Mouse (Mus musculus) embryonic fibroblast, embryonic 13.5 days (primary cell): ENCODE measurements around the gene Pip4k2a.

Experiments
- CTCF ChIP-seq: IDR thresholded peaks from 2 replicates; pipeline ENCODE4 v1.5.1; 2011; ENCODE audit warnings: mild to moderate bottlenecking, control low read depth, low read length, moderate library complexity, borderline replicate concordance; ENCODE audit not compliant: insufficient read depth
- POLR2A ChIP-seq: IDR thresholded peaks from 2 replicates; pipeline ENCODE4 v1.6.1; 2011; ENCODE audit warnings: low read depth, mild to moderate bottlenecking, control low read depth, low read length, moderate library complexity

GRCm38 (mm10) chr2:18938923-18939329, 59.0 kb downstream of the Pip4k2a start:
- TF ChIP-seq CTCF, result no peak
- TF ChIP-seq POLR2A, result no peak
